Mouse (Mus musculus): ENCODE measurements around the gene Cnga1. TPM values are rescaled to one million over a fixed set of nuclear protein-coding genes. Genes with fewer than 3 reads are reported as not detected.
A peak's percentile ranks its signal among the peaks of the same experiment; 100 is the strongest.

Gene Cnga1
- polyA plus RNA-seq, 1 experiment from 2014 or later = not detected

- Histone ChIP-seq H3K36me3 (replicated peaks; ENCODE audit: control insufficient read depth, insufficient read depth) (no peaks in the 10 kb centered on the region), H3K9ac (no peak overlapping the region), H3K27ac (no peak overlapping the region), H3K4me2 (replicated peaks) (no peak overlapping the region), H3K9me3 (ENCODE audit: control insufficient read depth, low read length) (no peaks in the 10 kb centered on the region), H3K4me1 (replicated peaks; ENCODE audit: control insufficient read depth, insufficient read depth, low read length) (no peaks in the 10 kb centered on the region), H3K4me3 (replicated peaks; ENCODE audit: low read length) (no peak overlapping the region), H3K27me3 (ENCODE audit: control insufficient read depth, insufficient read depth, low read length) (no peaks in the 10 kb centered on the region)
- 56% methylated on average over 3 of the region's 3 CpGs for WGBS
- DNase-seq (ENCODE audit: low spot score) (no peak), ATAC-seq (ENCODE audit: low FRiP score) (no peak)
These were observed 20.8 kb upstream of the Cnga1 start for GRCm38 (mm10) chr5:72664854-72665253.

DNA sequence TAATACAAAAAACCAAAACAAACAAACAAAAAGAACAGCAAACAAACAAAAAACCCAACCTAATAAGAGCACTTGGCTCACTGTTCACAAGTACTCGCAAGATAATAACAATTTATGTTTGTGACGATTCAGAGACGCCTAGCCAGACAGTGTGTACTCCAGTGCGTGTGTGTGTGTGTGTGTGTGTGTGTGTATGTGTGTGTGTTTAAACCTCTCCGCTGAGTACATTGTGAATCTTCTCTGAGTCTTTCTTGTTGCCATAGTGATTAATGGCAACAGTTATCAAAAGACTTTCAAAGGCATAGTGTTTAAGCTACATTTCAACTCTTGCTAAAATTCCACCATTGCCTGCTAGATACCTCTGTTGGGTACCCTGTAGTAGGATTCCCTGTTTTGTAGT lies 20.1 kb upstream of the Cnga1 start:
- Histone ChIP-seq H3K9ac (no peak overlapping the region), H3K4me1 (replicated peaks; ENCODE audit: control insufficient read depth, insufficient read depth, low read length) (no peaks in the 10 kb centered on the region), H3K9me3 (ENCODE audit: control insufficient read depth, low read length) (no peaks in the 10 kb centered on the region), H3K4me3 (replicated peaks; ENCODE audit: low read length) (no peak overlapping the region), H3K4me2 (replicated peaks) (no peak overlapping the region), H3K27ac (no peak overlapping the region), H3K36me3 (replicated peaks; ENCODE audit: control insufficient read depth, insufficient read depth) (no peaks in the 10 kb centered on the region), H3K27me3 (ENCODE audit: control insufficient read depth, insufficient read depth, low read length) (no peaks in the 10 kb centered on the region)
- WGBS = 73% methylated on average over 5 of the region's 5 CpGs
- ATAC-seq (ENCODE audit: low FRiP score) (no peak), DNase-seq (ENCODE audit: low spot score) (no peak)

DNA sequence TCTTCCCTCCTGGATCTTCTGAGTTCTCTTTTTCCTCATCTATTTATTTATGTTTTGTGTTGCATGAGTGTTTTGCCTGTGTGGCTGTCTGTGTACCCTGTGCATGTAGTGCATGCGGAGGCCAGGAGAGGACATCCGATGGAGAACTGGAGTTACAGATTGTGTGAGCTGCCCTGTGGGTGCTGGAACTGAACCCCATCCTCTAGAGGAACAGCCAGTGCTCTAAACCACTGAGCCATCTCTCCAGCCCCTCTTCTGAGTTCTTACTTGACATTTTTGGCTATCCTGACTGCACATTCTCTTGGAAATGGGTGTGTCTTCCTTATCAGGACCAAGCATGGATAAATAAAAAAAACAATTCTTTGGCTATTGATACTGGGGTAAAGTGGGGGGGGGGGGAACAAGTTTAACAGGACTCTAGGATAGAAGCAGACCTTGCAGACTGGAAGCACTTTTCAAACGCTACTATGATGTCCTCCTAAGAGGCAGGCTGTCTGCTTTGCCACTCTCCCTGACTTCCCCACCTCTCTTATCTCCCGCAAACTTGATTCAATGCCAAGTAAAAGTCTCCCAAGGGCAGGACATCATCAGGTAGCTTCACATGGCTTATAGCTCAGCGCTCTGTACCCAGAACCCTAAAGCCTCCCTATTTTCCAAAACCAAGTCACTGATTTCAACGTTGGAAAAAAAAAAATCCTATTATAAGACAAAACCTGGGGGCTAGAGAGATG lies 17.1 kb upstream of the Cnga1 start:
- Histone ChIP-seq H3K4me3 (replicated peaks; ENCODE audit: low read length) (no peak overlapping the region), H3K4me2 (replicated peaks) (no peak overlapping the region), H3K27ac (no peak overlapping the region), H3K27me3 (ENCODE audit: control insufficient read depth, insufficient read depth, low read length) (no peaks in the 10 kb centered on the region), H3K9me3 (ENCODE audit: control insufficient read depth, low read length) (no peaks in the 10 kb centered on the region), H3K4me1 (replicated peaks; ENCODE audit: control insufficient read depth, insufficient read depth, low read length) (no peaks in the 10 kb centered on the region), H3K36me3 (replicated peaks; ENCODE audit: control insufficient read depth, insufficient read depth) (no peaks in the 10 kb centered on the region), H3K9ac (no peak overlapping the region)
- DNase-seq (ENCODE audit: low spot score) (no peak), ATAC-seq (ENCODE audit: low FRiP score) (no peak)
- WGBS = 91% methylated on average over 6 of the region's 6 CpGs

- no peak for ATAC-seq (ENCODE audit: low FRiP score)
- no peak overlapping the region for H3K9ac ChIP-seq
These were observed 14.3 kb upstream of the Cnga1 start for GRCm38 (mm10) chr5:72658375-72658774.

GRCm38 (mm10) chr5:72656270-72656791 lies 12.3 kb upstream of the Cnga1 start:
- Histone ChIP-seq H3K4me2 (replicated peaks) (no peak overlapping the region), H3K36me3 (replicated peaks; ENCODE audit: control insufficient read depth, insufficient read depth) (no peaks in the 10 kb centered on the region), H3K27me3 (ENCODE audit: control insufficient read depth, insufficient read depth, low read length) (no peaks in the 10 kb centered on the region), H3K9me3 (ENCODE audit: control insufficient read depth, low read length) (no peaks in the 10 kb centered on the region), H3K9ac (no peak overlapping the region), H3K27ac (no peak overlapping the region), H3K4me3 (replicated peaks; ENCODE audit: low read length) (no peak overlapping the region), H3K4me1 (replicated peaks; ENCODE audit: control insufficient read depth, insufficient read depth, low read length) (no peaks in the 10 kb centered on the region)
- WGBS = 70% methylated on average over 7 of the region's 7 CpGs
- DNase-seq (ENCODE audit: low spot score) (no peak), ATAC-seq (ENCODE audit: low FRiP score) (no peak)

More at GRCm38 (mm10) chr5:72658375-72658774, 14.3 kb upstream of the Cnga1 start:
- Histone ChIP-seq H3K27ac (no peak overlapping the region), H3K4me1 (replicated peaks; ENCODE audit: control insufficient read depth, insufficient read depth, low read length) (no peaks in the 10 kb centered on the region), H3K4me3 (replicated peaks; ENCODE audit: low read length) (no peak overlapping the region), H3K9me3 (ENCODE audit: control insufficient read depth, low read length) (no peaks in the 10 kb centered on the region), H3K36me3 (replicated peaks; ENCODE audit: control insufficient read depth, insufficient read depth) (no peaks in the 10 kb centered on the region), H3K27me3 (ENCODE audit: control insufficient read depth, insufficient read depth, low read length) (no peaks in the 10 kb centered on the region), H3K4me2 (replicated peaks) (no peak overlapping the region)
- DNase-seq (ENCODE audit: low spot score) = no peak
- 88% methylated on average over 13 of the region's 13 CpGs for WGBS

- Histone ChIP-seq H3K4me1 (replicated peaks; ENCODE audit: control insufficient read depth, insufficient read depth, low read length) (no peaks in the 10 kb centered on the region), H3K36me3 (replicated peaks; ENCODE audit: control insufficient read depth, insufficient read depth) (no peaks in the 10 kb centered on the region), H3K9ac (no peak overlapping the region), H3K4me3 (replicated peaks; ENCODE audit: low read length) (no peak overlapping the region), H3K9me3 (ENCODE audit: control insufficient read depth, low read length) (no peaks in the 10 kb centered on the region), H3K27ac (no peak overlapping the region), H3K27me3 (ENCODE audit: control insufficient read depth, insufficient read depth, low read length) (peaks cover 14% of the 10 kb centered on the region), H3K4me2 (replicated peaks) (no peak overlapping the region)
- no peak for ATAC-seq (ENCODE audit: low FRiP score)
- no peak for DNase-seq (ENCODE audit: low spot score)
- WGBS = 66% methylated on average over 10 of the region's 10 CpGs
These were observed 9.1 kb upstream of the Cnga1 start for GRCm38 (mm10) chr5:72653068-72653674.

DNA sequence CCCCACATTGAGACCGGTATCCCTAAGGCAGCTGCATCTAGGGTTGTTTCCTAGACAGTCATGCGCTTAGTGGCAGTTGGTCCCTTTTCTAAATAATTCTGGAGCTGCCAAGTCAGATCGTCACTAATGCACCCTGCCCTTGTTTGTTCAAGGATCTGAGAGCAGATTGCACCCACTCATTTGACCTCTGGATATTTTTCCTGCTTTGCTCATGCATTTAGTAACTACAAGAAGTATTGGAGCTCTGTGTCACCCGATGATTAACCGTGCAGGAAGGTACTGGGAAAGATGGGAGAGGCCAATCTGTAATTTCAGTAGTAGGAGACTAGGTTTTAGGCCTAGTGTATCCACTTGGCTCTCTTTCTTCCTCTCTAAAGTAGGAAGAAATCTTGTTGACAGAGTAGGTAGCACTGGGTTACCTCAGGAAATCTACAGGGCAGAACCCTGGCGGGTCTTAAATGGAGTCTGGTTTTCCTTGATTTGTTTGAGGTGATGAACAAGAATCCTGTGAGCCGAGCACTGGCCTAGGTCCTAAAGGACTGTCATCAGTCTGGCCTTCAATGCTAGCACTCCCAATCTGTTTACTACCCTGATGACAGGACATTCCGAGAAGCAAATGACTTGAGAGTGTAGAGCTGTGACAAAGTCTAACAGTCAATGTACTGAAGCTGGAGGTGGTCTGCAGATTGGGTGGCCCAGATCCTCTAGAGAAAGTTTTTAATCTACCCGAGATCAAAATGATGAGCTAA lies 5.1 kb upstream of the Cnga1 start:
- no peaks in the 10 kb centered on the region for H3K9me3 ChIP-seq (ENCODE audit: control insufficient read depth, low read length)
- H3K27ac ChIP-seq = no peak overlapping the region
- no peak overlapping the region for H3K9ac ChIP-seq
- no peak overlapping the region for H3K4me2 ChIP-seq (replicated peaks)
- H3K4me1 ChIP-seq (replicated peaks; ENCODE audit: control insufficient read depth, insufficient read depth, low read length) = no peaks in the 10 kb centered on the region
- 88% methylated on average over 9 of the region's 9 CpGs for WGBS
- no peak overlapping the region for H3K4me3 ChIP-seq (replicated peaks; ENCODE audit: low read length)
- no peak for DNase-seq (ENCODE audit: low spot score)
- ATAC-seq (ENCODE audit: low FRiP score) = no peak
- H3K27me3 ChIP-seq (ENCODE audit: control insufficient read depth, insufficient read depth, low read length) = peaks cover 24% of the 10 kb centered on the region
- H3K36me3 ChIP-seq (replicated peaks; ENCODE audit: control insufficient read depth, insufficient read depth) = no peaks in the 10 kb centered on the region

GRCm38 (mm10) chr5:72647958-72648595 lies 4.0 kb upstream of the Cnga1 start:
- 9% methylated on average over 18 of the region's 18 CpGs for WGBS
- no peaks in the 10 kb centered on the region for H3K4me1 ChIP-seq (replicated peaks; ENCODE audit: control insufficient read depth, insufficient read depth, low read length)
- H3K4me2 ChIP-seq (replicated peaks) = peak overlapping the region; percentile 78
- DNase-seq (ENCODE audit: low spot score) = no peak
- no peaks in the 10 kb centered on the region for H3K9me3 ChIP-seq (ENCODE audit: control insufficient read depth, low read length)
- H3K36me3 ChIP-seq (replicated peaks; ENCODE audit: control insufficient read depth, insufficient read depth) = no peaks in the 10 kb centered on the region
- peak overlapping the region; percentile 39 for H3K4me3 ChIP-seq (replicated peaks; ENCODE audit: low read length)
- peak; percentile 63 for ATAC-seq (ENCODE audit: low FRiP score)
- H3K27me3 ChIP-seq (ENCODE audit: control insufficient read depth, insufficient read depth, low read length) = peaks cover 24% of the 10 kb centered on the region
- peak overlapping the region; percentile 25; the same call in 1 of the 2 replicates for H3K9ac ChIP-seq
- H3K27ac ChIP-seq = no peak overlapping the region

Data from hindbrain, embryonic 14.5 days (tissue).